Mouse (Mus musculus) midbrain, embryonic 12.5 days (tissue): ENCODE results near the gene Cstb. TPM values are rescaled to one million over a fixed set of nuclear protein-coding genes. Genes with fewer than 3 reads are reported as not detected.

Source experiments
- ATAC-seq: fragments of 200-750 bp; cut with Nextera tagmentation; 2 replicates; pipeline ENCODE4 v1.8.0; 2017; ENCODE audit warnings: low read depth, moderate TSS enrichment, moderate library complexity; ENCODE audit not compliant: low FRiP score
- H3K27ac ChIP-seq: fragments of 300-500 bp; sonication (generic); replicated peaks from 2 replicates; pipeline ENCODE4 v1.5.1; 2016; ENCODE audit warnings: mild to moderate bottlenecking
- H3K27me3 ChIP-seq: fragments of 300-500 bp; sonication (generic); 2 replicates; pipeline ENCODE4 v1.6.1; 2016; ENCODE audit warnings: mild to moderate bottlenecking
- H3K36me3 ChIP-seq: fragments of 300-500 bp; sonication (generic); 2 replicates; pipeline ENCODE4 v1.6.1; 2016
- H3K4me1 ChIP-seq: fragments of 300-500 bp; sonication (generic); 2 replicates; pipeline ENCODE4 v1.6.1; 2016
- H3K4me2 ChIP-seq: fragments of 300-500 bp; sonication (generic); replicated peaks from 2 replicates; pipeline ENCODE4 v1.6.1; 2016; ENCODE audit warnings: mild to moderate bottlenecking, moderate library complexity
- H3K4me3 ChIP-seq: fragments of 300-500 bp; sonication (generic); 2 replicates; pipeline ENCODE4 v1.5.1; 2016; ENCODE audit warnings: mild to moderate bottlenecking
- H3K9ac ChIP-seq: fragments of 300-500 bp; sonication (generic); replicated peaks from 2 replicates; pipeline ENCODE4 v1.6.1; 2016; ENCODE audit warnings: mild to moderate bottlenecking, moderate library complexity
- H3K9me3 ChIP-seq: fragments of 300-500 bp; sonication (generic); 2 replicates; pipeline ENCODE4 v1.6.1; 2016; ENCODE audit warnings: mild to moderate bottlenecking
- WGBS: fragments of 180-500 bp; shearing (Covaris S2); methylation state at CpG from one replicate; pipeline ENCODE4 v1.1.7; 2016; 5-methylcytosine and 5-hydroxymethylcytosine counted together
- polyA plus RNA-seq: library from polyadenylated mRNA; unstranded; fragments of >200 nt; fragmentation: Nextera tagmentation; extraction: Ambion mirVana; gene quantifications from 2 replicates; pipeline ENCODE4 v1.2.1, GENCODE M21; 2016

Gene Cstb
- polyA plus RNA-seq, 1 experiment from 2014 or later, result 112 TPM

DNA sequence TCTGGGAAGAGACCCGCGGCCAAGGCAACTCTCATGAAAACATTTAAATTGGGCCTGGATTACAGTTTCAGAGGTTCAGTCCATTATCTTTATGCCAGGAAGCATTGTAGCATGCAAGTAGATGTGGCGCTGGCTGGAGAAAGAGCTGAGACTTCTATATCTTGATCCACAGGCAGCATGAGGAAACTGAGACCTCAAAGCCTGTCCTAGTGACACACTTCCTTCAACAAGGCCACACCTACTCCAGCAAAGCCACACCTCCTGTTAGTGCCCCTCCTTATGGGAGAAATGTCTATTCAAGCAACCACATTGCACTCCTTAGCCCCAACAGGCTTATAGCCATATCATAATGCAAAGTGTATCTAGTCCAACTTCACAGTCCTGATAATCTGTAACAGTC, 2.9 kb upstream of the Cstb start:
- no peaks in the 10 kb centered on the region for H3K9me3 ChIP-seq
- H3K4me1 ChIP-seq, result peaks cover 11% of the 10 kb centered on the region
- no peak for ATAC-seq
- WGBS, result 92% methylated on average over 3 of the region's 3 CpGs
- H3K4me2 ChIP-seq, result no peak overlapping the region
- no peak overlapping the region for H3K4me3 ChIP-seq
- no peaks in the 10 kb centered on the region for H3K27me3 ChIP-seq
- no peak overlapping the region for H3K27ac ChIP-seq
- no peak overlapping the region for H3K9ac ChIP-seq
- H3K36me3 ChIP-seq, result peaks cover 7% of the 10 kb centered on the region

- H3K36me3 ChIP-seq, result peaks cover 20% of the 10 kb centered on the region
- WGBS, result 48% methylated on average over 6 of the region's 6 CpGs
Measured at GRCm38 (mm10) chr10:78426117-78426735, 757 bp downstream of the Cstb start.

DNA sequence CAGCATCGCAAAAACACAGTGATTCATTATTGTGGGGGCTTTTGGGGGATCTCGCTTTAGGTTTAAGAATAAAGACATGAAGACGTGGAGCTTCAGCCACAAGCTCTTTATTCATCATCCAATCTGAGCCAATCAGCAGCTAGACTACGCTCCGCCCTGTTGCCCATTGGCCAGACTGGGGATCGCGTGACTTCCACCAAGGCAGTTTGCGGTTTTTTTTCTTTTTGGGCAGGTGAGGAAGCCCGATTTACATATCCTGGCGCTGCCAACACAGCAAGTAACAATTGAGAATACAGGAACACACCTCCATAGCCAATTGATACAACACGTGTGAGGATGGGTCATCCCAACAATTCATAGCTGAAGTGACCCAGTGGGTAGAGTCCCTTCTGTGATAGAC, 2.6 kb downstream of the Cstb start:
- no peak overlapping the region for H3K27ac ChIP-seq
- H3K4me2 ChIP-seq, result no peak overlapping the region

More at GRCm38 (mm10) chr10:78426117-78426735, 757 bp downstream of the Cstb start:
- peak overlapping the region; percentile 70 for H3K4me3 ChIP-seq
- H3K4me2 ChIP-seq, result peak overlapping the region; percentile 73
- H3K9me3 ChIP-seq, result no peaks in the 10 kb centered on the region
- ATAC-seq, result no peak; the same call in 1 of the 2 replicates
- peak overlapping the region; percentile 76 for H3K9ac ChIP-seq
- H3K27me3 ChIP-seq, result no peaks in the 10 kb centered on the region
- H3K27ac ChIP-seq, result no peak overlapping the region
- peaks cover 11% of the 10 kb centered on the region for H3K4me1 ChIP-seq

GRCm38 (mm10) chr10:78429180-78429579, 3.7 kb downstream of the Cstb start:
- H3K27ac ChIP-seq, result no peak overlapping the region
- no peak overlapping the region for H3K4me2 ChIP-seq
- peaks cover 11% of the 10 kb centered on the region for H3K4me1 ChIP-seq
- 92% methylated on average over 5 of the region's 5 CpGs for WGBS
- ATAC-seq, result no peak
- H3K27me3 ChIP-seq, result no peaks in the 10 kb centered on the region
- H3K36me3 ChIP-seq, result peaks cover 20% of the 10 kb centered on the region
- H3K4me3 ChIP-seq, result no peak overlapping the region
- no peaks in the 10 kb centered on the region for H3K9me3 ChIP-seq
- H3K9ac ChIP-seq, result no peak overlapping the region

More for the DNA sequence above, 2.6 kb downstream of the Cstb start:
- Histone ChIP-seq H3K4me1 (peaks cover 11% of the 10 kb centered on the region), H3K9me3 (no peaks in the 10 kb centered on the region), H3K27me3 (no peaks in the 10 kb centered on the region), H3K9ac (no peak overlapping the region), H3K4me3 (no peak overlapping the region), H3K36me3 (peaks cover 20% of the 10 kb centered on the region)
- ATAC-seq, result no peak
- 93% methylated on average over 11 of the region's 11 CpGs for WGBS

DNA sequence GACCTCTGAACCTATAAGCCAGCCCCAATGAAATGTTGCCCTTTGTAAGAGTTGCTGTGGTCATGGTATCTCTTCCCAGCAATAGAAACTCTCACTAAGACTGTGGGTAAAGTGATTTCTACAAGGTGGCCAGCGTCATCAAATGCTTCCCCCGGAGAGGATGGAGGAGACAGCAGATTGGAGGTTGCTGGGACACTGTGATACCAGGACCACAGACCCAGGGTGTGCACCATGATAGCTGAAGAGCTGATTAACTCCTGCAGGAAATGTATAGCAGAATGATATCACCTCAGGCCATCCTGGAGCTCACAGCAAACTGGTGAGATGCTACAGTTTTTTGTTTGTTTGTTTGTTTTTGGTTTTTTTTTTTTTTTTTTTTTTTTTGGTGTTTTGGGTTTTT, 4.3 kb downstream of the Cstb start:
- H3K36me3 ChIP-seq, result peaks cover 20% of the 10 kb centered on the region
- no peak for ATAC-seq
- no peak overlapping the region for H3K27ac ChIP-seq
- H3K9me3 ChIP-seq, result no peaks in the 10 kb centered on the region
- peaks cover 11% of the 10 kb centered on the region for H3K4me1 ChIP-seq
- H3K27me3 ChIP-seq, result no peaks in the 10 kb centered on the region
- no peak overlapping the region for H3K4me3 ChIP-seq
- no peak overlapping the region for H3K4me2 ChIP-seq
- 82% methylated on average over 2 of the region's 2 CpGs for WGBS
- H3K9ac ChIP-seq, result no peak overlapping the region

- Histone ChIP-seq H3K4me1 (no peaks in the 10 kb centered on the region), H3K27me3 (no peaks in the 10 kb centered on the region), H3K4me3 (no peak overlapping the region), H3K36me3 (peaks cover 10% of the 10 kb centered on the region), H3K27ac (no peak overlapping the region), H3K4me2 (no peak overlapping the region), H3K9me3 (no peaks in the 10 kb centered on the region), H3K9ac (no peak overlapping the region; the same call in 1 of the 2 replicates)
- no peak for ATAC-seq
- WGBS, result 79% methylated on average over 3 of the region's 3 CpGs
Measured at GRCm38 (mm10) chr10:78432853-78433252, 7.4 kb downstream of the Cstb start.

DNA sequence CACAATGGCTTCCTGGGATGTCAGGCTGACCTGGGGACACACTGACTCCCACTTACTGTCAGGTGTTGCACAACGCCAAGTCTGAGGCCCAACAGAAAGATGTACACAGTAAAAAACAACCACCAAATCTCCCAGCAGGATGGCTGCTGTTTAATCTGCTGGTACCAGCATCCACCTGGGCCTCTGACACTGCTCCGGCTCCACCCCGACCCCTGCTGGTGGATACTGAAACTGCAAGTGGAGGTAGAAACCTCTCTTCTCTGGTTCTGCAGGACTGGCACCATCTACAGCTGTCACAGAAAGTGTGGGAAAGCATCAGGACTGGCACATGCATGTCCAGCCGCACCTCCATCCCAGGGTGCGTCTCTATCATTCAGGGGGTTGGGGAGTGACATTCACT, 12.6 kb downstream of the Cstb start:
- Histone ChIP-seq H3K9ac (no peak overlapping the region), H3K4me3 (no peak overlapping the region), H3K36me3 (no peaks in the 10 kb centered on the region), H3K4me1 (no peaks in the 10 kb centered on the region), H3K4me2 (no peak overlapping the region), H3K27me3 (no peaks in the 10 kb centered on the region), H3K9me3 (no peaks in the 10 kb centered on the region), H3K27ac (no peak overlapping the region; the same call in 1 of the 2 replicates)
- peak; percentile 44; the same call in 1 of the 2 replicates for ATAC-seq
- 17% methylated on average over 5 of the region's 5 CpGs for WGBS

DNA sequence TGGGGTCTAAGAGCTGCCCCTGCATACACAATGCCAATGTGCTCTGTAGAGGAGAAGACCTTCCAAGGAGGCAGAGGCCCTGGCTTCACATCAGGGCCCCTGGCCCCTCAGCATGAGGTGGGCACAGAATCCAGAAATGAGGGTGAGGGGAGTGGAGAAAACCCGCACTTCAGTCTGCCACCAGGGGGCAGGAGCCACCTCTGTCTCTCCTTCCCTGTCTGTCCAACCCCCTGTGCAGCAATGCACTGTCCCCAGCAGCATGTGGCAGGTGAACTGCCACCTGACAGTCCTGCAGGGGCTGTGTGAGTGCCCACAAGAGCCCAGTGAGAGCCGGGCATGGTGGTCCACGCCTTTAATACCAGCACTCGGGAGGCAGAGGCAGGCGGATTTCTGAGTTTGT, 14.1 kb downstream of the Cstb start:
- no peaks in the 10 kb centered on the region for H3K9me3 ChIP-seq

GRCm38 (mm10) chr10:78439990-78440389, 14.5 kb downstream of the Cstb start:
- no peak overlapping the region for H3K9ac ChIP-seq
- WGBS, result 87% methylated on average over 7 of the region's 7 CpGs
- no peaks in the 10 kb centered on the region for H3K9me3 ChIP-seq
- H3K27me3 ChIP-seq, result no peaks in the 10 kb centered on the region
- no peak overlapping the region for H3K27ac ChIP-seq
- no peak overlapping the region for H3K4me3 ChIP-seq
- no peaks in the 10 kb centered on the region for H3K4me1 ChIP-seq
- ATAC-seq, result no peak
- no peaks in the 10 kb centered on the region for H3K36me3 ChIP-seq
- no peak overlapping the region for H3K4me2 ChIP-seq

More for the DNA sequence above, 14.1 kb downstream of the Cstb start:
- ATAC-seq, result peak; percentile 52; the same call in 1 of the 2 replicates
- Histone ChIP-seq H3K9ac (no peak overlapping the region), H3K4me2 (no peak overlapping the region), H3K27ac (no peak overlapping the region), H3K27me3 (no peaks in the 10 kb centered on the region), H3K4me1 (no peaks in the 10 kb centered on the region), H3K4me3 (no peak overlapping the region), H3K36me3 (no peaks in the 10 kb centered on the region)
- 63% methylated on average over 5 of the region's 5 CpGs for WGBS

DNA sequence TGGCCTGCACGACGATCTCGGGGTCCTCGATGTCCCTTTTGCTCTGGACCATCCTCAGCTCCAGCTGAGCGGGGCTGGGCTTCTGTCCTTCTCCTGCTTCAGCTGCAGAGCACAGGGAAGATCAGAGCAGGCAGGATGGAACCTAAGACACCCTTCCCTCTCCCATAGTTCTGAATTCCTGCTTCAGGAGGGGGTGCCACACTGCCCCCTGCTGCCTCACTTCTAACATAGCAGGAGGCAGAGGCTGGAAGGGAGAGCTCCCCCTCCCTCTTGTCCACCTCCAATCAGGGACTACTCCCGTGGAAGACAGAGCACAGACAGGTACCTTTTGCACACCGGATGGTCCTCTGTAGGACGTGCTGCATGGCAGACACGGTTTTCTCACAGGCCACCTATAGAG, 15.3 kb downstream of the Cstb start:
- H3K9ac ChIP-seq, result no peak overlapping the region
- no peak overlapping the region for H3K27ac ChIP-seq
- 72% methylated on average over 9 of the region's 9 CpGs for WGBS
- H3K9me3 ChIP-seq, result no peaks in the 10 kb centered on the region
- H3K4me1 ChIP-seq, result no peaks in the 10 kb centered on the region
- ATAC-seq, result no peak
- no peaks in the 10 kb centered on the region for H3K27me3 ChIP-seq
- no peak overlapping the region for H3K4me3 ChIP-seq
- H3K36me3 ChIP-seq, result no peaks in the 10 kb centered on the region
- no peak overlapping the region for H3K4me2 ChIP-seq

DNA sequence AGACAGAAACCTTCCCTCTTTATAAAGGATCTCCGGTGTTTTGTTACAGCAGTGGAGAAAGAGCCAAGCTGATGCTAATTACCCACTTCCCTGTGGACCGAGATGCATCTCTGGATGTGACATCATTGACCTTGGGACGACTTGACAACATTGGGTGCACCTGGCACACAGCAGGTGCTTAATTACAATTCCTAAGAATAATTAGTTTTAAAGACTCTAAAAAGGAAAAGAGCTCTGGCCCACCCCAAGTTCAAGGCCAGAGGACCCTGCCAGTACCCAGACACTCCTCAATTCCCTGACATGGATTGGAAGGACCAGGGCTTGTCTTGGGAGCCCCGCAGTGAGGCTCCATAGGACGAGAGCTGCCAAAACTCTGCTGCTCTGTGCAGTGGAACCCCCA, 16.1 kb downstream of the Cstb start:
- 82% methylated on average over 5 of the region's 5 CpGs for WGBS
- Histone ChIP-seq H3K36me3 (no peaks in the 10 kb centered on the region), H3K9ac (no peak overlapping the region), H3K4me2 (no peak overlapping the region), H3K4me1 (no peaks in the 10 kb centered on the region), H3K4me3 (no peak overlapping the region), H3K27me3 (no peaks in the 10 kb centered on the region), H3K9me3 (no peaks in the 10 kb centered on the region), H3K27ac (no peak overlapping the region)
- ATAC-seq, result no peak

- Histone ChIP-seq H3K4me3 (no peak overlapping the region), H3K9ac (no peak overlapping the region), H3K36me3 (0 out of 2 replicates have a peak, but pooled peaks cover 2% of the 10 kb centered on the region), H3K9me3 (no peaks in the 10 kb centered on the region), H3K27ac (no peak overlapping the region), H3K4me1 (no peaks in the 10 kb centered on the region), H3K4me2 (no peak overlapping the region), H3K27me3 (no peaks in the 10 kb centered on the region)
- no peak for ATAC-seq
- 92% methylated on average over 3 of the region's 3 CpGs for WGBS
Measured at GRCm38 (mm10) chr10:78442292-78442691, 16.8 kb downstream of the Cstb start.

GRCm38 (mm10) chr10:78446195-78446594, 20.7 kb downstream of the Cstb start:
- H3K4me1 ChIP-seq, result no peaks in the 10 kb centered on the region
- H3K27me3 ChIP-seq, result no peaks in the 10 kb centered on the region
- no peak overlapping the region for H3K9ac ChIP-seq
- H3K4me2 ChIP-seq, result no peak overlapping the region
- H3K4me3 ChIP-seq, result no peak overlapping the region
- no peak overlapping the region for H3K27ac ChIP-seq
- 95% methylated on average over 3 of the region's 3 CpGs for WGBS
- peaks cover 6% of the 10 kb centered on the region; the same call in 1 of the 2 replicates for H3K36me3 ChIP-seq
- no peak for ATAC-seq
- H3K9me3 ChIP-seq, result no peaks in the 10 kb centered on the region
